Mouse (Mus musculus): ENCODE measurements around the gene Olfr119. TPM values are rescaled to one million over a fixed set of nuclear protein-coding genes. Genes with fewer than 3 reads are reported as not detected.
"Not testable (repeated sequence)": the region's sequence is repeated elsewhere in the genome, so short reads cannot be mapped to it uniquely, and the experiment has no call there.

The Olfr119 gene
- not detected in 2 replicates for polyA plus RNA-seq (2016; fragmentation: Nextera tagmentation; extraction: Ambion mirVana)

GRCm38 (mm10) chr17:37696264-37696663 lies at the start of gene Olfr119:
Olfr119 (plus strand) TSS chr17:37696564.
- not testable (repeated sequence) for H3K36me3 ChIP-seq (replicated peaks); H3K9ac ChIP-seq; H3K27me3 ChIP-seq; H3K4me1 ChIP-seq; H3K9me3 ChIP-seq; H3K4me2 ChIP-seq; H3K4me3 ChIP-seq (replicated peaks); ATAC-seq (ENCODE audit: low FRiP score); H3K27ac ChIP-seq
- 65% methylated on average over 1 of the region's 1 CpGs for WGBS

- WGBS, result 64% methylated on average over 1 of the region's 1 CpGs
- H3K9ac ChIP-seq, result no peak within 1 kb of the TSS
Measured at GRCm38 (mm10) chr17:37663682-37664081, 32.7 kb upstream of the Olfr119 start, which contains the start of gene Olfr117. Olfr117 (minus strand) TSS chr17:37663782.

GRCm38 (mm10) chr17:37666688-37667087 lies 29.7 kb upstream of the Olfr119 start, which contains the start of gene Olfr118:
Olfr118 (plus strand) TSS chr17:37666988.
- Histone ChIP-seq H3K4me1 (no peaks in the 10 kb centered on the region), H3K9me3 (no peaks in the 10 kb centered on the region), H3K4me3 (replicated peaks) (no peak within 1 kb of the TSS), H3K36me3 (replicated peaks) (no peaks in the 10 kb centered on the region), H3K4me2 (no peak within 1 kb of the TSS), H3K9ac (no peak within 1 kb of the TSS), H3K27ac (no peak within 1 kb of the TSS), H3K27me3 (no peaks in the 10 kb centered on the region)
- no peak for ATAC-seq (ENCODE audit: low FRiP score)
- 81% methylated on average over 2 of the region's 2 CpGs for WGBS

More at GRCm38 (mm10) chr17:37663682-37664081, 32.7 kb upstream of the Olfr119 start, which contains the start of gene Olfr117:
- no peaks in the 10 kb centered on the region for H3K36me3 ChIP-seq (replicated peaks)
- no peaks in the 10 kb centered on the region for H3K9me3 ChIP-seq
- H3K27me3 ChIP-seq, result no peaks in the 10 kb centered on the region
- no peak within 1 kb of the TSS for H3K4me2 ChIP-seq
- H3K4me1 ChIP-seq, result no peaks in the 10 kb centered on the region
- no peak within 1 kb of the TSS for H3K4me3 ChIP-seq (replicated peaks)
- no peak within 1 kb of the TSS for H3K27ac ChIP-seq
- ATAC-seq (ENCODE audit: low FRiP score), result no peak

GRCm38 (mm10) chr17:37721508-37721907 lies 25.1 kb downstream of the Olfr119 start, which contains the start of gene Olfr120:
Olfr120 (plus strand) TSS chr17:37721808.
- Histone ChIP-seq H3K27me3 (no peaks in the 10 kb centered on the region), H3K4me3 (replicated peaks) (no peak within 1 kb of the TSS), H3K4me1 (no peaks in the 10 kb centered on the region), H3K36me3 (replicated peaks) (no peaks in the 10 kb centered on the region), H3K4me2 (no peak within 1 kb of the TSS), H3K9ac (no peak within 1 kb of the TSS), H3K9me3 (no peaks in the 10 kb centered on the region), H3K27ac (no peak within 1 kb of the TSS)
- 83% methylated on average over 1 of the region's 1 CpGs for WGBS
- no peak for ATAC-seq (ENCODE audit: low FRiP score)

GRCm38 (mm10) chr17:37738070-37738469 lies 41.7 kb downstream of the Olfr119 start:
- WGBS, result 62% methylated on average over 7 of the region's 7 CpGs
- H3K4me1 ChIP-seq, result no peaks in the 10 kb centered on the region

More at GRCm38 (mm10) chr17:37738070-37738469, 41.7 kb downstream of the Olfr119 start:
- Histone ChIP-seq H3K27me3 (no peaks in the 10 kb centered on the region), H3K4me3 (replicated peaks) (no peak overlapping the region), H3K9ac (no peak overlapping the region), H3K4me2 (no peak overlapping the region), H3K36me3 (replicated peaks) (no peaks in the 10 kb centered on the region), H3K27ac (no peak overlapping the region), H3K9me3 (no peaks in the 10 kb centered on the region)
- ATAC-seq (ENCODE audit: low FRiP score), result no peak

Other genes with a start within 250 kb of the Olfr119 start
- not detected in 2 replicates for gene Olfr109, start 237.6 kb upstream of the Olfr119 start, polyA plus RNA-seq (2016; fragmentation: Nextera tagmentation; extraction: Ambion mirVana)
- gene H2-M2, start 213.0 kb upstream of the Olfr119 start, polyA plus RNA-seq (2016; fragmentation: Nextera tagmentation; extraction: Ambion mirVana), result not detected in 2 replicates
- not detected in 2 replicates for gene Olfr110, start 204.1 kb upstream of the Olfr119 start, polyA plus RNA-seq (2016; fragmentation: Nextera tagmentation; extraction: Ambion mirVana)
- not detected in 2 replicates for gene Olfr111, start 188.5 kb upstream of the Olfr119 start, polyA plus RNA-seq (2016; fragmentation: Nextera tagmentation; extraction: Ambion mirVana)
- not detected in 2 replicates for gene Olfr112, start 127.1 kb upstream of the Olfr119 start, polyA plus RNA-seq (2016; fragmentation: Nextera tagmentation; extraction: Ambion mirVana)
- gene Olfr113, start 118.9 kb upstream of the Olfr119 start, polyA plus RNA-seq (2016; fragmentation: Nextera tagmentation; extraction: Ambion mirVana), result not detected in 2 replicates
- gene Olfr114, start 103.8 kb upstream of the Olfr119 start, polyA plus RNA-seq (2016; fragmentation: Nextera tagmentation; extraction: Ambion mirVana), result not detected in 2 replicates
- gene Olfr115, start 69.5 kb upstream of the Olfr119 start, polyA plus RNA-seq (2016; fragmentation: Nextera tagmentation; extraction: Ambion mirVana), result not detected in 2 replicates
- gene Olfr116, start 69.4 kb upstream of the Olfr119 start, polyA plus RNA-seq (2016; fragmentation: Nextera tagmentation; extraction: Ambion mirVana), result not detected in 2 replicates
- gene Olfr117, start 32.8 kb upstream of the Olfr119 start, polyA plus RNA-seq (2016; fragmentation: Nextera tagmentation; extraction: Ambion mirVana), result not detected in 2 replicates
- gene Olfr118, start 29.6 kb upstream of the Olfr119 start, polyA plus RNA-seq (2016; fragmentation: Nextera tagmentation; extraction: Ambion mirVana), result not detected in 2 replicates
- gene Olfr120, start 25.2 kb downstream of the Olfr119 start, polyA plus RNA-seq (2016; fragmentation: Nextera tagmentation; extraction: Ambion mirVana), result not detected in 2 replicates
- gene Olfr121, start 52.3 kb downstream of the Olfr119 start, polyA plus RNA-seq (2016; fragmentation: Nextera tagmentation; extraction: Ambion mirVana), result not detected in 2 replicates
- gene Olfr122, start 72.0 kb downstream of the Olfr119 start, polyA plus RNA-seq (2016; fragmentation: Nextera tagmentation; extraction: Ambion mirVana), result not detected in 2 replicates
- not detected in 2 replicates for gene Olfr123, start 97.0 kb downstream of the Olfr119 start, polyA plus RNA-seq (2016; fragmentation: Nextera tagmentation; extraction: Ambion mirVana)
- gene Olfr124, start 103.3 kb downstream of the Olfr119 start, polyA plus RNA-seq (2016; fragmentation: Nextera tagmentation; extraction: Ambion mirVana), result not detected in 2 replicates
- not detected in 2 replicates for gene Olfr125, start 136.4 kb downstream of the Olfr119 start, polyA plus RNA-seq (2016; fragmentation: Nextera tagmentation; extraction: Ambion mirVana)
- not detected in 2 replicates for gene Olfr126, start 150.9 kb downstream of the Olfr119 start, polyA plus RNA-seq (2016; fragmentation: Nextera tagmentation; extraction: Ambion mirVana)
- not detected in 2 replicates for gene Olfr127, start 203.9 kb downstream of the Olfr119 start, polyA plus RNA-seq (2016; fragmentation: Nextera tagmentation; extraction: Ambion mirVana)
- gene Olfr128, start 224.0 kb downstream of the Olfr119 start, polyA plus RNA-seq (2016; fragmentation: Nextera tagmentation; extraction: Ambion mirVana), result not detected in 2 replicates

Data from forebrain, embryonic 12.5 days (tissue).